Mouse (Mus musculus) spleen, adult 2 months (tissue): ENCODE measurements around the gene Snapc3. TPM values are rescaled to one million over a fixed set of nuclear protein-coding genes. Genes with fewer than 3 reads are reported as not detected.

Source experiments
- DNase-seq, 2 experiments: peaks; one replicate each; pipeline versions ENCODE4 v3.0.0 to v3.0.0-alpha.2; 2012 to 2021; ENCODE audit warnings: low spot score in 2 of 2, low read depth in 1 of 2
- H3K27ac ChIP-seq: fragments of 200-500 bp; 2 replicates; pipeline ENCODE4 v1.5.1; 2012; ENCODE audit warnings: low read length, inconsistent platforms; ENCODE audit not compliant: insufficient read depth
- H3K27me3 ChIP-seq: fragments of 200-500 bp; 2 replicates; pipeline ENCODE4 v1.6.1; 2012; ENCODE audit warnings: mild to moderate bottlenecking, moderate library complexity, low read length, inconsistent platforms; ENCODE audit not compliant: control insufficient read depth, insufficient read depth
- H3K36me3 ChIP-seq: fragments of 200-500 bp; 2 replicates; pipeline ENCODE4 v1.6.1; 2012; ENCODE audit warnings: mild to moderate bottlenecking, low read length, inconsistent platforms; ENCODE audit not compliant: control insufficient read depth, insufficient read depth
- H3K4me1 ChIP-seq: fragments of 200-500 bp; 2 replicates; pipeline ENCODE4 v1.6.1; 2011; ENCODE audit warnings: inconsistent platforms; ENCODE audit not compliant: control insufficient read depth, insufficient read depth, insufficient read length
- H3K4me3 ChIP-seq: fragments of 200-500 bp; 2 replicates; pipeline ENCODE4 v1.5.1; 2011; ENCODE audit warnings: mild to moderate bottlenecking, inconsistent platforms; ENCODE audit not compliant: insufficient read depth, insufficient read length; ENCODE audit errors: extremely low read depth
- CTCF ChIP-seq: fragments of 200-500 bp; IDR thresholded peaks from 2 replicates; pipeline ENCODE4 v1.5.1; 2011; ENCODE audit warnings: mild to moderate bottlenecking, inconsistent platforms; ENCODE audit not compliant: insufficient read depth, insufficient read length, insufficient replicate concordance; ENCODE audit errors: extremely low read depth
- POLR2A ChIP-seq: fragments of 200-500 bp; IDR thresholded peaks from 2 replicates; pipeline ENCODE4 v1.6.1; 2011; ENCODE audit warnings: low read depth, low read length, inconsistent platforms
- WGBS: fragments of 180-500 bp; shearing (Covaris S2); methylation state at CpG from one replicate; pipeline ENCODE4 v1.1.7; 2018; 5-methylcytosine and 5-hydroxymethylcytosine counted together
- polyA plus RNA-seq: library from polyadenylated mRNA; depleted of rRNA; stranded (reverse); fragments of >200 nt; gene quantifications from 2 replicates; pipeline ENCODE4 v1.2.3, GENCODE M21; 2012

Gene Snapc3
- polyA plus RNA-seq, 1 experiment, result 11.8 TPM

- no peaks in the 10 kb centered on the region for H3K27me3 ChIP-seq
- WGBS, result under 1% methylated on average over 30 of the region's 30 CpGs
- peak overlapping the region; percentile 49 for H3K27ac ChIP-seq
- TF ChIP-seq POLR2A (no peak), CTCF (no peak)
- peak overlapping the region; percentile 93 for H3K4me3 ChIP-seq
- no peak for DNase-seq
- no peaks in the 10 kb centered on the region; the same call in 1 of the 2 replicates for H3K4me1 ChIP-seq
- no peaks in the 10 kb centered on the region for H3K36me3 ChIP-seq
Observed at GRCm38 (mm10) chr4:83417820-83418186, 279 bp downstream of the Snapc3 start.

DNA sequence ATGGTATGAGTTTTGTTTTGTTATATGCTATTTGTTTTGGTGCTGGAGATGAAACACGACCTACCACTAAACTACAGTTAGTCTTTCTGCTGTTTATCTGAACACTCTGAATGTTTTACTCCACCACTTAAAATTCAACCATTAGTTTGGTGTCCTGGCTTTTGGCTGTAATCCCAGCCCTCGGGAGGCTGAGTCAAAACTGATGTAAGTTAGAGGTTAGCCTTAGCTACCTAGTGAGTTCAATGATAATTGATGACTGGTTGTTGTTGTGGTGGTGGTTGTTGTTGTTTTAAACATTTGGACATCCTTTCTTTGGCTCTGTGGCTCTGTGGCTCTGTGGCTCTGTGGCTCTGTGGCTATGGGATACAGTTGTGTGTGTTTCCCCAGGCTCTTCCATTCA lies 1.3 kb downstream of the Snapc3 start:
- H3K4me1 ChIP-seq, result no peaks in the 10 kb centered on the region; the same call in 1 of the 2 replicates
- TF ChIP-seq CTCF (no peak), POLR2A (no peak)
- H3K36me3 ChIP-seq, result no peaks in the 10 kb centered on the region
- H3K27me3 ChIP-seq, result no peaks in the 10 kb centered on the region
- 0 out of 2 replicates have a peak overlapping the region, but pooled peaks have one; percentile 11 for H3K4me3 ChIP-seq
- H3K27ac ChIP-seq, result no peak overlapping the region
- DNase-seq, result no peak
- WGBS, result 70% methylated on average over 2 of the region's 2 CpGs

DNA sequence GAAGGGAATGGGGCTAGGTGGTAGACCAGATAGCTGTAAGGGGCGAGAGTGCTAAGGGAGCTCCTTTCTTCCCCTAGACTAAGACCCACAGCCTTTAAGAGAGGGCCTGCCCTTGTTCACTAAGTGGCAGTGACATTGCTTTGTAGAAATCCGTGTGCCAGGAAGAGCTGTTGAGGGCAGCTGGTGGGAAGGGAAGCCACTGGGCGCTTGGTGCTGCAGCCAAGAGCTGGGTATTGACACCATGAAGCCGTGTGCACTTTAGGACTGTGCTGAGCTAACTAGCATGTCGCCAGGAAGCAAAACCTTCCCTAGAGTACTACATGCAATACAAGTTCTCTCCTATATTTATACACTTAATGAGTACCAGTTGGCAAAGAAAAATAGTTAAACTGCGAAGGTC lies 6.1 kb downstream of the Snapc3 start:
- H3K36me3 ChIP-seq, result peaks cover 8% of the 10 kb centered on the region
- TF ChIP-seq POLR2A, result no peak
- no peak for TF ChIP-seq CTCF
- no peaks in the 10 kb centered on the region; the same call in 1 of the 2 replicates for H3K4me1 ChIP-seq
- no peak overlapping the region for H3K27ac ChIP-seq
- H3K4me3 ChIP-seq, result no peak overlapping the region
- WGBS, result 91% methylated on average over 6 of the region's 6 CpGs
- DNase-seq, result no peak
- no peaks in the 10 kb centered on the region for H3K27me3 ChIP-seq

- WGBS, result 97% methylated on average over 4 of the region's 4 CpGs
- no peak overlapping the region for H3K4me3 ChIP-seq
- no peak for DNase-seq
- TF ChIP-seq POLR2A (no peak), CTCF (no peak)
- H3K36me3 ChIP-seq, result peaks cover 11% of the 10 kb centered on the region
- H3K4me1 ChIP-seq, result no peaks in the 10 kb centered on the region; the same call in 1 of the 2 replicates
- no peak overlapping the region for H3K27ac ChIP-seq
- H3K27me3 ChIP-seq, result no peaks in the 10 kb centered on the region
Observed at GRCm38 (mm10) chr4:83425119-83425518, 7.6 kb downstream of the Snapc3 start.

DNA sequence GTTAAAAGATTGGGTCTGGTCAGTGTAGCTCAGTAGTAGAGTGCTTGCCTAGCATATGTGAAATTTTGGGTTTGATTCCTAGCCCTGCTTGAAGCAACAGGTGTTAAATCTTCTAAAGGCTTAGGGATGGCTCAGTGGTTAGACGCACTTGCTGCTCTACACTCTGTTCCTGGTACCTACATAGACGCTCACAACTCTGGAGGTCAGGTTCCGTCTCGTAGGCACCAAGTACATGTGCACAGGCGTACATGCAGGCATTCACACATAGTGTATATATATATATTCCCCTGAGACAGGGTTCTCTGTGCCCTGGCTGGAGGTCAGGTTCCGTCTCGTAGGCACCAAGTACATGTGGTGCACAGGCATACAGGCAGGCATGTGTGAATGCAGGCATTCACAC lies 9.6 kb downstream of the Snapc3 start:
- 98% methylated on average over 7 of the region's 7 CpGs for WGBS
- peaks cover 15% of the 10 kb centered on the region for H3K36me3 ChIP-seq

GRCm38 (mm10) chr4:83427696-83428095 lies 10.2 kb downstream of the Snapc3 start:
- Histone ChIP-seq H3K4me3 (no peak overlapping the region), H3K36me3 (peaks cover 15% of the 10 kb centered on the region), H3K4me1 (no peaks in the 10 kb centered on the region; the same call in 1 of the 2 replicates), H3K27ac (no peak overlapping the region), H3K27me3 (no peaks in the 10 kb centered on the region)
- no peak for TF ChIP-seq POLR2A
- TF ChIP-seq CTCF, result no peak
- WGBS, result 93% methylated on average over 8 of the region's 8 CpGs
- DNase-seq, result no peak

More for the DNA sequence above, 9.6 kb downstream of the Snapc3 start:
- no peak overlapping the region for H3K27ac ChIP-seq
- H3K4me1 ChIP-seq, result no peaks in the 10 kb centered on the region; the same call in 1 of the 2 replicates
- H3K4me3 ChIP-seq, result no peak overlapping the region
- TF ChIP-seq POLR2A (no peak), CTCF (no peak)
- DNase-seq, result no peak
- no peaks in the 10 kb centered on the region for H3K27me3 ChIP-seq

DNA sequence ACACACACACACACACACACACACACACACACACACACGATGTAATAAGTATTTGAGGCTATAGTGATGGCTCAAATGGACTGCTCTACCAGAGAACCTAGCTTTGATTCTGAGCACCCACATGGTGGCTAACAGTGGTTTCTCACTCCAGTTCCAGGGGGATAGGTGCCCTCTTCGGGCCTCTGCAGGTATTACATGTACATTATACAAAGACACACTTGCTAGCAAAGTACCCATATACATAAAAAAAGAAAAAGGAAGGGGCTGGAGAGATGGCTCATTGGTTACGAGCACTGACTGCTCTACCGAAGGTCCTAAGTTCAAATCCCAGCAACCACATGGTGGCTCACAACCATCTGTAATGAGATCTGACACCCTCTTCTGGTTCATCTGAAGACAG lies 11.3 kb downstream of the Snapc3 start:
- no peak for DNase-seq
- no peak overlapping the region for H3K27ac ChIP-seq
- TF ChIP-seq CTCF (no peak), POLR2A (no peak)
- WGBS, result 94% methylated on average over 4 of the region's 4 CpGs
- H3K36me3 ChIP-seq, result peaks cover 15% of the 10 kb centered on the region
- H3K4me1 ChIP-seq, result no peaks in the 10 kb centered on the region; the same call in 1 of the 2 replicates
- H3K4me3 ChIP-seq, result no peak overlapping the region
- H3K27me3 ChIP-seq, result no peaks in the 10 kb centered on the region
